Mouse (Mus musculus): ENCODE results near the gene Klhl23. TPM values are rescaled to one million over a fixed set of nuclear protein-coding genes. Genes with fewer than 3 reads are reported as not detected.

The Klhl23 gene
- polyA plus RNA-seq, 1 experiment from 2014 or later, result 5.6 TPM

- no peaks in the 10 kb centered on the region for H3K36me3 ChIP-seq (replicated peaks; ENCODE audit: insufficient read depth, low read length)
- H3K4me1 ChIP-seq (ENCODE audit: insufficient read depth), result peaks cover 8% of the 10 kb centered on the region
- under 1% methylated on average over 45 of the region's 45 CpGs for WGBS (ENCODE audit: insufficient replicate concordance)
- H3K4me3 ChIP-seq (ENCODE audit: low read depth, low read length), result peak within 1 kb of the TSS; percentile 82
- H3K9me3 ChIP-seq (ENCODE audit: low read length), result no peaks in the 10 kb centered on the region
- H3K27ac ChIP-seq (ENCODE audit: low read depth), result peak within 1 kb of the TSS; percentile 79
- H3K9ac ChIP-seq (replicated peaks), result peak within 1 kb of the TSS; percentile 88
- H3K27me3 ChIP-seq (ENCODE audit: insufficient read depth, low read length), result no peaks in the 10 kb centered on the region
- H3K4me2 ChIP-seq (ENCODE audit: low read depth, low read length), result peak within 1 kb of the TSS; percentile 75
- TF ChIP-seq EP300 (IDR thresholded peaks at IDR 0.05; ENCODE audit: low read depth) (no peak), CTCF (IDR thresholded peaks at IDR 0.05; ENCODE audit: low read depth) (peak; percentile 80)
- peak; percentile 99 for ATAC-seq
- DNase-seq, result peak; percentile 93
Measured at GRCm38 (mm10) chr2:69885451-69886305, 63.9 kb downstream of the Klhl23 start, which contains the start of gene Mettl5. Gene Mettl5 (minus strand): TSS chr2:69885615.

Other genes starting within 250 kb of the Klhl23 start
- gene Lrp2, start 235.9 kb upstream of the Klhl23 start, polyA plus RNA-seq (2015; fragmentation: Nextera tagmentation; extraction: Ambion mirVana), result 0.02 and 0.05 TPM in 2 replicates
- 3.6 and 3.9 TPM in 2 replicates for gene Bbs5, start 174.8 kb upstream of the Klhl23 start, polyA plus RNA-seq (2015; fragmentation: Nextera tagmentation; extraction: Ambion mirVana)
- gene Klhl41, start 151.8 kb upstream of the Klhl23 start, polyA plus RNA-seq (2015; fragmentation: Nextera tagmentation; extraction: Ambion mirVana), result 0.11 and 0.54 TPM in 2 replicates
- 6.3 and 6.6 TPM in 2 replicates for gene Fastkd1, start 108.4 kb upstream of the Klhl23 start, polyA plus RNA-seq (2015; fragmentation: Nextera tagmentation; extraction: Ambion mirVana)
- 55.8 and 59.6 TPM in 2 replicates for gene Ppig, start 99.4 kb upstream of the Klhl23 start, polyA plus RNA-seq (2015; fragmentation: Nextera tagmentation; extraction: Ambion mirVana)
- gene Ccdc173, start 32.4 kb upstream of the Klhl23 start, polyA plus RNA-seq (2015; fragmentation: Nextera tagmentation; extraction: Ambion mirVana), result 0.29 and 0.30 TPM in 2 replicates
- 13.0 and 13.5 TPM in 2 replicates for gene Phospho2, start 32.3 kb upstream of the Klhl23 start, polyA plus RNA-seq (2015; fragmentation: Nextera tagmentation; extraction: Ambion mirVana)
- gene Ssb, start 39.6 kb downstream of the Klhl23 start, polyA plus RNA-seq (2015; fragmentation: Nextera tagmentation; extraction: Ambion mirVana), result 112 and 128 TPM in 2 replicates
- 27.8 and 28.7 TPM in 2 replicates for gene Mettl5, start 63.7 kb downstream of the Klhl23 start, polyA plus RNA-seq (2015; fragmentation: Nextera tagmentation; extraction: Ambion mirVana)
- gene Ubr3, start 75.3 kb downstream of the Klhl23 start, polyA plus RNA-seq (2015; fragmentation: Nextera tagmentation; extraction: Ambion mirVana), result 5.7 and 6.0 TPM in 2 replicates
- gene Myo3b, start 217.2 kb downstream of the Klhl23 start, polyA plus RNA-seq (2015; fragmentation: Nextera tagmentation; extraction: Ambion mirVana), result not detected in 2 replicates

Measured in liver, postnatal 0 days (tissue).